Mouse (Mus musculus) T-helper 17 cell (primary cell): ENCODE results near the gene Zfp292.

Experiments used
- in situ Hi-C, 2 experiments: fragments of 300-600 bp; cut with MboI, MseI; formaldehyde crosslinking; loops; 1 replicate in 1 of 2; 2 replicates in 1 of 2; pipeline ENCODE4 v1.15.1; 2025; ENCODE audit warnings: high pct_unique_total_duplicates in 2 of 2

Zfp292 gene

GRCm38 (mm10) chr4:34885631-34886351, 3.0 kb upstream of the Zfp292 start:
- in situ Hi-C loops: no loop called here

- in situ Hi-C loops: no loop called here
These were observed 738 bp upstream of the Zfp292 start for GRCm38 (mm10) chr4:34883366-34884029.

- in situ Hi-C loops: no loop called here
These were observed 430 bp downstream of the Zfp292 start for GRCm38 (mm10) chr4:34882291-34882769.

GRCm38 (mm10) chr4:34881851-34882250, 909 bp downstream of the Zfp292 start:
- in situ Hi-C loops: no loop called here

- in situ Hi-C loops: no loop called here
These were observed 1.7 kb downstream of the Zfp292 start for GRCm38 (mm10) chr4:34880921-34881650.

- in situ Hi-C loops: loop anchor here in 1 of 2 experiments (10.0 kb wide), 1 partner anchor 121 kb away; no protein-coding TSS in a partner anchor
These were observed 8.5 kb downstream of the Zfp292 start for GRCm38 (mm10) chr4:34874234-34874633.

- in situ Hi-C loops: loop anchor here in 1 of 2 experiments (10.0 kb wide), 1 partner anchor 122 kb away; no protein-coding TSS in a partner anchor
These were observed 9.8 kb downstream of the Zfp292 start for GRCm38 (mm10) chr4:34872896-34873495.

GRCm38 (mm10) chr4:34869813-34870212, 12.9 kb downstream of the Zfp292 start:
- in situ Hi-C loops: loop anchor here in 1 of 2 experiments (10.0 kb wide), 1 partner anchor 125 kb away; no protein-coding TSS in a partner anchor

GRCm38 (mm10) chr4:34861438-34861837, 21.3 kb downstream of the Zfp292 start:
- in situ Hi-C loops: no loop called here

- in situ Hi-C loops: no loop called here
These were observed 23.3 kb downstream of the Zfp292 start for GRCm38 (mm10) chr4:34859416-34859815.

GRCm38 (mm10) chr4:34858903-34859302, 23.9 kb downstream of the Zfp292 start:
- in situ Hi-C loops: no loop called here

GRCm38 (mm10) chr4:34855966-34856365, 26.8 kb downstream of the Zfp292 start:
- in situ Hi-C loops: no loop called here

- in situ Hi-C loops: no loop called here
These were observed 30.7 kb downstream of the Zfp292 start for GRCm38 (mm10) chr4:34852051-34852450.

GRCm38 (mm10) chr4:34850156-34850555, 32.6 kb downstream of the Zfp292 start:
- in situ Hi-C loops: no loop called here

- in situ Hi-C loops: no loop called here
These were observed 35.0 kb downstream of the Zfp292 start for GRCm38 (mm10) chr4:34847679-34848309.

- in situ Hi-C loops: no loop called here
These were observed 38.9 kb downstream of the Zfp292 start for GRCm38 (mm10) chr4:34843839-34844238.

GRCm38 (mm10) chr4:34842826-34843225, 39.9 kb downstream of the Zfp292 start:
- in situ Hi-C loops: no loop called here

GRCm38 (mm10) chr4:34831496-34831895, 51.3 kb downstream of the Zfp292 start:
- in situ Hi-C loops: no loop called here

GRCm38 (mm10) chr4:34829456-34829855, 53.3 kb downstream of the Zfp292 start:
- in situ Hi-C loops: no loop called here

- in situ Hi-C loops: no loop called here
These were observed 58.9 kb downstream of the Zfp292 start for GRCm38 (mm10) chr4:34823901-34824300.

GRCm38 (mm10) chr4:34819904-34820303, 62.9 kb downstream of the Zfp292 start:
- in situ Hi-C loops: no loop called here
